Mouse (Mus musculus): Measurements from ENCODE around the gene Olfr659. TPM values are rescaled to one million over a fixed set of nuclear protein-coding genes. Genes with fewer than 3 reads are reported as not detected.
A peak's percentile ranks its signal among the peaks of the same experiment; 100 is the strongest.

Olfr659 gene
- polyA plus RNA-seq (2015; fragmentation: Nextera tagmentation; extraction: Ambion mirVana), result not detected in 2 replicates

DNA sequence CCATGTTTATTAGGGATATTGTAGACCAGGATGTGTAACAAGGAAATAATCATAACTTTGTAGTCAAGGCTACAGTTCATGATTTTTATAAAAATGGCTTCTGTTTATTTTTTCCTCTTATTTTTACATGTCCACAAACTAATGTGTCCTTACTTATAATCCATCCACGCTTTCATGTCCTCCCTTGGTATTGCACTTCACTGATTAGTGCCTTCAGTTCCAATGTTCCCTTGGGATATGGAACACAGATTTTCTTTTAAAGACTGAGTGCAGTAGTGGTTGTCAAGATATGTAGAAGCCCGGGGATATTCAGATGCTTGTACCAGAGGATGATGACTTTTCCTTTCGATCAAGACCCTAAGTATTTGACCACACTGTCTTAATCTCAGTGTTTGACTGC is at the start of gene Olfr659:
Gene Olfr659, plus strand, starts transcription at position 301 of the 400 bp plus-strand sequence.
- WGBS, result 85% methylated on average over 3 of the region's 3 CpGs

DNA sequence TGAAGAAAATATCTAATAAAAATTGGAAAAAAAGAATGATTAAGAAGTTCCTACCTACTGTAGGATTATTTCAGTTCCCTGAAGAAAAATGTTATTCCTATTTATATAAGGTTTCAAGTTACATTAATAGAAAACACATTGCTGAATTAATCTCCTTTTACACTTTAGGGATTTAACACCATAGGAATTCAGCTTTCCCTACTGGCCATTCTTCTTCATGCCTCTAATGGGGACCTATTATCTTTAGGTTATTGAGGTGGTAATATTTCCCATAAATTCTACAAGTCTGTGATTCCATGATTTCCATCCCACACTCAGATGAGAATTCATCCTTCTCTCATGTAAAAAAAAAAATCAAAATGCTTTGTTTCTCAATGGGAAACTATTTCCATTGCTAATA is 42.1 kb upstream of the Olfr659 start, which contains the start of gene Olfr657:
Gene Olfr657, plus strand, starts transcription at position 301 of the 400 bp plus-strand sequence.
- H3K4me2 ChIP-seq, result no peak within 1 kb of the TSS
- no peaks in the 10 kb centered on the region for H3K27me3 ChIP-seq (replicated peaks)
- no peak within 1 kb of the TSS for H3K9ac ChIP-seq
- no peak within 1 kb of the TSS for H3K4me3 ChIP-seq (replicated peaks)
- no peaks in the 10 kb centered on the region for H3K4me1 ChIP-seq
- H3K36me3 ChIP-seq, result no peaks in the 10 kb centered on the region
- H3K27ac ChIP-seq, result no peak within 1 kb of the TSS
- ATAC-seq (ENCODE audit: insufficient read depth, low FRiP score, low read depth), result no peak
- no peaks in the 10 kb centered on the region for H3K9me3 ChIP-seq

More for the DNA sequence above, at the start of gene Olfr659:
- no peak within 1 kb of the TSS for H3K9ac ChIP-seq
- no peaks in the 10 kb centered on the region for H3K9me3 ChIP-seq
- no peaks in the 10 kb centered on the region for H3K27me3 ChIP-seq (replicated peaks)
- H3K36me3 ChIP-seq, result no peaks in the 10 kb centered on the region
- H3K27ac ChIP-seq, result no peak within 1 kb of the TSS
- H3K4me3 ChIP-seq (replicated peaks), result no peak within 1 kb of the TSS
- ATAC-seq (ENCODE audit: insufficient read depth, low FRiP score, low read depth), result no peak
- no peak within 1 kb of the TSS for H3K4me2 ChIP-seq
- no peaks in the 10 kb centered on the region for H3K4me1 ChIP-seq

DNA sequence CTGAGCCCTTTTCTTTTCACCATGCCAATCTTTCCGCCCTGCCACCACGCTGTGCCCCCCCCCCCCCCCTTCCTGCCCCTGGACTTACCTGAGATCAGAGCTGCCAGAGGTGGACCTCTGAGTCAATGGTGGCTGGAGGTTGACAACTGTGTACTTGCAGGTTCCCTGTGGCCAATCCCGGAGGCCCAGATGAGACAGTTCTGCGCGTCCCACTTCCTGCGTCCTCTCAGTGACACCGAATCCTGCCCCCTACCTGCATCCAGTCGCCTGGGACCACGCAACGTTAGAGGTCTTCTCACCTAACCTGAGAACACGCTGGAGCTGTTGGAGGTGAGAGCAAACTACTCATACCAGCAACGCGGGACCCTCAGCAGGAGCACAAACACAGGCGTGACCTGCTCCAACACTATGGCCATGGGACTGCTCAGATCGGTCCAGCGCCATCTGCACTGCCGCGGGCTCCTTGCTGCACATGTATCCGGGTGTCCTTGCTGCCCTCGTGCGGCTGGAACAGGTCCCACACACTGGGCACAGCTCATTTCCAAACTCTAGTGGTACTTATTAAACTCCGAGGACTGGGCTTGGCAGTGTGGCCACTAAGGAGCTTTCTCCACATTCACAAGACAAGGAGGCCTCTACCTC is 19.6 kb upstream of the Olfr659 start, which contains the start of gene Olfr658:
Gene Olfr658, minus strand, starts transcription at position 465 of the 642 bp plus-strand sequence.
- no peak within 1 kb of the TSS for H3K9ac ChIP-seq
- peak within 1 kb of the TSS; percentile 45 for H3K4me2 ChIP-seq
- H3K36me3 ChIP-seq, result no peaks in the 10 kb centered on the region
- 23% methylated on average over 21 of the region's 22 CpGs for WGBS
- no peak for ATAC-seq (ENCODE audit: insufficient read depth, low FRiP score, low read depth)
- H3K4me3 ChIP-seq (replicated peaks), result peak within 1 kb of the TSS; percentile 23
- H3K9me3 ChIP-seq, result no peaks in the 10 kb centered on the region
- no peaks in the 10 kb centered on the region for H3K27me3 ChIP-seq (replicated peaks)
- H3K27ac ChIP-seq, result no peak within 1 kb of the TSS
- H3K4me1 ChIP-seq, result no peaks in the 10 kb centered on the region

DNA sequence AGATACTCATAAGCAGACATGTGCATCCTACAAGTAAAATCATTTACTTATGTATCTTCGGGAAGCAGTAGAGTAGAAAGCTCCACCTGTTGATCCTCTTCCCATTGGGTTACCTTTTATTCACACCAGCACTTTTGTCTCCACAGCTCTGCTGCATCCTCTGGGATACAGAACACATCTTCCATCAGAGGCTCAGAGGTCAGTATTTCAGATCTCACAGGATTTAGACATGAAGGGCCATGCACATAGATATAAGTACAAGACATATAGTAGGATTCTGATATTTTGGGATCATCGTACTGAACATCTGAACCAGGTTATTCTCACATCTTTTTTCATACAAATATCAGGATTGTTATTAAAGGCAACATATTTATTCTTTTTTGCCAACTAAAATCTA is 19.6 kb downstream of the Olfr659 start, which contains the start of gene Olfr661:
Gene Olfr661, plus strand, starts transcription at position 301 of the 400 bp plus-strand sequence.
- 83% methylated on average over 2 of the region's 2 CpGs for WGBS
- no peak for ATAC-seq (ENCODE audit: insufficient read depth, low FRiP score, low read depth)

More for the DNA sequence above, 19.6 kb downstream of the Olfr659 start, which contains the start of gene Olfr661:
- no peak within 1 kb of the TSS for H3K27ac ChIP-seq
- no peaks in the 10 kb centered on the region for H3K27me3 ChIP-seq (replicated peaks)
- no peak within 1 kb of the TSS for H3K4me2 ChIP-seq
- H3K4me1 ChIP-seq, result no peaks in the 10 kb centered on the region
- H3K9me3 ChIP-seq, result no peaks in the 10 kb centered on the region
- H3K4me3 ChIP-seq (replicated peaks), result no peak within 1 kb of the TSS
- no peaks in the 10 kb centered on the region for H3K36me3 ChIP-seq
- H3K9ac ChIP-seq, result no peak within 1 kb of the TSS

Other genes with a start within 250 kb of the Olfr659 start
- gene Trim30a, start 201.6 kb upstream of the Olfr659 start, polyA plus RNA-seq (2015; fragmentation: Nextera tagmentation; extraction: Ambion mirVana), result 1.8 and 2.2 TPM in 2 replicates
- gene Trim30d, start 158.9 kb upstream of the Olfr659 start, polyA plus RNA-seq (2015; fragmentation: Nextera tagmentation; extraction: Ambion mirVana), result 0.64 and 0.74 TPM in 2 replicates
- gene Olfr651, start 116.6 kb upstream of the Olfr659 start, polyA plus RNA-seq (2015; fragmentation: Nextera tagmentation; extraction: Ambion mirVana), result not detected in 2 replicates
- gene Olfr652, start 105.9 kb upstream of the Olfr659 start, polyA plus RNA-seq (2015; fragmentation: Nextera tagmentation; extraction: Ambion mirVana), result not detected in 2 replicates
- gene Olfr653, start 89.4 kb upstream of the Olfr659 start, polyA plus RNA-seq (2015; fragmentation: Nextera tagmentation; extraction: Ambion mirVana), result not detected in 2 replicates
- gene Olfr654, start 79.7 kb upstream of the Olfr659 start, polyA plus RNA-seq (2015; fragmentation: Nextera tagmentation; extraction: Ambion mirVana), result not detected in 2 replicates
- not detected in 2 replicates for gene Olfr655, start 65.0 kb upstream of the Olfr659 start, polyA plus RNA-seq (2015; fragmentation: Nextera tagmentation; extraction: Ambion mirVana)
- gene Olfr656, start 52.8 kb upstream of the Olfr659 start, polyA plus RNA-seq (2015; fragmentation: Nextera tagmentation; extraction: Ambion mirVana), result not detected in 2 replicates
- not detected in 2 replicates for gene Olfr657, start 42.0 kb upstream of the Olfr659 start, polyA plus RNA-seq (2015; fragmentation: Nextera tagmentation; extraction: Ambion mirVana)
- not detected in 2 replicates for gene Olfr658, start 19.4 kb upstream of the Olfr659 start, polyA plus RNA-seq (2015; fragmentation: Nextera tagmentation; extraction: Ambion mirVana)
- not detected in 2 replicates for gene Olfr661, start 19.7 kb downstream of the Olfr659 start, polyA plus RNA-seq (2015; fragmentation: Nextera tagmentation; extraction: Ambion mirVana)
- not detected in 2 replicates for gene Usp17le, start 110.7 kb downstream of the Olfr659 start, polyA plus RNA-seq (2015; fragmentation: Nextera tagmentation; extraction: Ambion mirVana)
- not detected in 2 replicates for gene Usp17lb, start 175.8 kb downstream of the Olfr659 start, polyA plus RNA-seq (2015; fragmentation: Nextera tagmentation; extraction: Ambion mirVana)
- not detected in 2 replicates for gene Usp17la, start 190.3 kb downstream of the Olfr659 start, polyA plus RNA-seq (2015; fragmentation: Nextera tagmentation; extraction: Ambion mirVana)
- gene Olfr665, start 211.3 kb downstream of the Olfr659 start, polyA plus RNA-seq (2015; fragmentation: Nextera tagmentation; extraction: Ambion mirVana), result not detected in 2 replicates
- not detected in 2 replicates for gene Olfr666, start 229.2 kb downstream of the Olfr659 start, polyA plus RNA-seq (2015; fragmentation: Nextera tagmentation; extraction: Ambion mirVana)